Mouse (Mus musculus) intestine, embryonic 16.5 days (tissue): ENCODE measurements around the gene Pes1. TPM values are rescaled to one million over a fixed set of nuclear protein-coding genes. Genes with fewer than 3 reads are reported as not detected.
"Not testable (repeated sequence)": the region's sequence is repeated elsewhere in the genome, so short reads cannot be mapped to it uniquely, and the experiment has no call there.

ENCODE experiments used
- ATAC-seq: fragments of 200-750 bp; cut with Nextera tagmentation; 2 replicates; pipeline ENCODE4 v1.8.0; 2017; ENCODE audit warnings: moderate TSS enrichment, moderate library complexity
- H3K27ac ChIP-seq: fragments of 300-500 bp; sonication (generic); 2 replicates; pipeline ENCODE4 v1.5.1; 2014; ENCODE audit warnings: mild to moderate bottlenecking, low read length
- H3K27me3 ChIP-seq: fragments of 300-500 bp; sonication (generic); replicated peaks from 2 replicates; pipeline ENCODE4 v1.6.1; 2014; ENCODE audit warnings: low read length, control low read depth, mixed read lengths; ENCODE audit not compliant: control insufficient read depth, insufficient read depth
- H3K36me3 ChIP-seq: fragments of 300-500 bp; sonication (generic); 2 replicates; pipeline ENCODE4 v1.6.1; 2014; ENCODE audit warnings: low read length, control low read depth; ENCODE audit not compliant: control insufficient read depth, insufficient read depth
- H3K4me1 ChIP-seq: fragments of 300-500 bp; sonication (generic); 2 replicates; pipeline ENCODE4 v1.6.1; 2014; ENCODE audit warnings: low read length, control low read depth, mixed read lengths; ENCODE audit not compliant: control insufficient read depth, insufficient read depth
- H3K4me2 ChIP-seq: fragments of 300-500 bp; sonication (generic); 2 replicates; pipeline ENCODE4 v1.6.1; 2014; ENCODE audit warnings: low read depth, low read length, control low read depth
- H3K4me3 ChIP-seq: fragments of 300-500 bp; sonication (generic); 2 replicates; pipeline ENCODE4 v1.5.1; 2014; ENCODE audit warnings: mild to moderate bottlenecking, low read length
- H3K9ac ChIP-seq: fragments of 300-500 bp; sonication (generic); 2 replicates; pipeline ENCODE4 v1.6.1; 2014; ENCODE audit warnings: low read depth, low read length
- H3K9me3 ChIP-seq: fragments of 300-500 bp; sonication (generic); 2 replicates; pipeline ENCODE4 v1.6.1; 2016; ENCODE audit warnings: low read length, control low read depth; ENCODE audit not compliant: control insufficient read depth
- WGBS: fragments of 180-500 bp; shearing (Covaris S2); extraction: QIAGEN DNeasy Blood & Tissue Kit; methylation state at CpG from one replicate; pipeline ENCODE4 v1.1.7; 2014; 5-methylcytosine and 5-hydroxymethylcytosine counted together
- polyA plus RNA-seq: library from polyadenylated mRNA; unstranded; fragments of >200 nt; fragmentation: Nextera tagmentation; extraction: Ambion mirVana; gene quantifications from 2 replicates; pipeline ENCODE4 v1.2.1, GENCODE M21; 2015

The Pes1 gene
- polyA plus RNA-seq, 1 experiment from 2014 or later = 79.4 TPM

DNA sequence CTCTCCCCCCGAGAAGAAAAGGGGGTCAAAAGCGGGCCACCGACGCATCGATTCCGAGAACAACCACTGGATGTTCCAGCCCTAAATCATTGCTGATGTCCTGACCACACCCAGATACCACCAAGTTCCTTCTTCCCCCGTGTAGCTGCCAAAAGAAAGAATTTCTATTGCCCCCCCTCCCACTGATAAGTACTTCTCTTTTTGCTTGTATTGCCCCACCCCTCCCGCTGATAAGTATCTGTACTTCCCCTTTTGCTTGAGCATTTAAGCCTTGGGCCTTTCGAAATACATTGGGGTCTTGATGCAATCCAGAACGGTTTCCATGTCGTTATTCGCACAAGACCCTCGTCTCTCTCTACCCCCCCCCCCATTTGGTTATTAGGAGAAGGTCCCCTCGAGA lies 52.0 kb downstream of the Pes1 start:
- not testable (repeated sequence) for ATAC-seq, H3K4me1 ChIP-seq, H3K4me2 ChIP-seq, H3K27me3 ChIP-seq, H3K36me3 ChIP-seq, H3K4me3 ChIP-seq, H3K27ac ChIP-seq, H3K9me3 ChIP-seq, H3K9ac ChIP-seq
- 89% methylated on average over 14 of the region's 14 CpGs for WGBS

DNA sequence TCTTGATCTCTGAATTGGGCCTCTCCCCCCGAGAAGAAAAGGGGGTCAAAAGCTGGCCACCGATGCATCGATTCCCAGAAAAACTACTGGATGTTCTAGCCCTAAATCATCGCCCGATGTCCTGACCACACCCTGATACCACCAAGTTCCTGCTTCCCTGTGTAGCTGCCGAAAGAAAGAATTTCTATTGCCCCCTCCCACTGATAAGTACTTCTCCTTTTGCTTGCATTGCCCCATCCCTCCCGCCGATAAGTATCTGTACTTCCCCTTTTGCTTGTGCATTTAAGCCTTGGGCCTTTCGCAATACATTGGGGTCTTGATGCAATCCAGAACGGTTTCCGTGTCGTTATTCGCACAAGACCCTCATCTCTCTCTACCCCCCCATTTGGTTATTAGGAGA lies 58.3 kb downstream of the Pes1 start:
- not testable (repeated sequence) for ATAC-seq, H3K4me2 ChIP-seq, H3K9ac ChIP-seq, H3K27me3 ChIP-seq, H3K36me3 ChIP-seq, H3K27ac ChIP-seq, H3K4me3 ChIP-seq, H3K9me3 ChIP-seq, H3K4me1 ChIP-seq
- 84% methylated on average over 13 of the region's 13 CpGs for WGBS

DNA sequence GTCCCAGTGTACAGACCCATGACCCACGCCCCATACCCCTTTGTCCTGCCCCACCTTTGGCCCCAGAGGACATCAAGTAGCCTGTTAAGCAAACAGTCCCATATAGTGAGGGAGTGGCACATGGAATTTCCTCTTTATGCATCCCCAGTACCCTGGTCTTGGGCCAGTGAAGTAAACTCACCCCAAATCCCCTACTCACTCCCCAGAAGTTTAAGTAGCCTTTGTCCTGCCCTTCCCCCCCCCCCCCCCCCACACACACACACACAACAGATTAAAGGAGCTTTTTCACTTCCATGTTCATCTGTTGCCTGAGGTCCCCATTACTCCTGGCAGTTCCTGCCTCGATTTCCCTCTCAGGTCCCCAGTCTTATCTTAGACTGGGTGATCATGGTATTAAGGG lies 59.5 kb downstream of the Pes1 start:
- 66% methylated on average over 2 of the region's 2 CpGs for WGBS
- no peaks in the 10 kb centered on the region for H3K9me3 ChIP-seq
- no peak overlapping the region for H3K4me3 ChIP-seq
- no peak overlapping the region for H3K9ac ChIP-seq
- no peak for ATAC-seq
- no peaks in the 10 kb centered on the region for H3K36me3 ChIP-seq
- no peaks in the 10 kb centered on the region for H3K27me3 ChIP-seq
- no peak overlapping the region for H3K27ac ChIP-seq
- H3K4me2 ChIP-seq = no peak overlapping the region
- no peaks in the 10 kb centered on the region for H3K4me1 ChIP-seq

DNA sequence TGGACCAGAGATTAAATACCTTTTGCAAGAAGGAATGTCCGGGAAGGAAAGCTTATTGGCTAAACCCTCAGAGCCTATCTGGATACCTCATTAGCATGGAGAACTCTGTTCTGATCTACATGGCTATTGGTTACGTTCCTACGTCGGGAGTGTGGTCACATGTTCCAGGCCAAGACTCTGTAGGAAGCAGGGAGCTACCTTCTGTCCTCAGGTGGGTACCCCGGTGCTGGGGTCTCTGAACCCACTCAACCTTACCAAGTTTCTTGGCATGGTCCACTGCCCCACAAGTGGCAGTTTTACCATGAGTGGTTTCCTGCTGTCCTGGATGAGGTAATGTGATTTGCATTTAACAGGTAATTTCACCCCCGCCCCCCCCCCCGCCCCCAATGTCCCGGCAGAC lies 63.3 kb downstream of the Pes1 start:
- Histone ChIP-seq H3K4me3 (no peak overlapping the region), H3K4me1 (no peaks in the 10 kb centered on the region), H3K9me3 (no peaks in the 10 kb centered on the region), H3K36me3 (no peaks in the 10 kb centered on the region), H3K4me2 (no peak overlapping the region), H3K27me3 (no peaks in the 10 kb centered on the region), H3K9ac (no peak overlapping the region), H3K27ac (no peak overlapping the region)
- WGBS = 75% methylated on average over 8 of the region's 8 CpGs
- ATAC-seq = no peak

DNA sequence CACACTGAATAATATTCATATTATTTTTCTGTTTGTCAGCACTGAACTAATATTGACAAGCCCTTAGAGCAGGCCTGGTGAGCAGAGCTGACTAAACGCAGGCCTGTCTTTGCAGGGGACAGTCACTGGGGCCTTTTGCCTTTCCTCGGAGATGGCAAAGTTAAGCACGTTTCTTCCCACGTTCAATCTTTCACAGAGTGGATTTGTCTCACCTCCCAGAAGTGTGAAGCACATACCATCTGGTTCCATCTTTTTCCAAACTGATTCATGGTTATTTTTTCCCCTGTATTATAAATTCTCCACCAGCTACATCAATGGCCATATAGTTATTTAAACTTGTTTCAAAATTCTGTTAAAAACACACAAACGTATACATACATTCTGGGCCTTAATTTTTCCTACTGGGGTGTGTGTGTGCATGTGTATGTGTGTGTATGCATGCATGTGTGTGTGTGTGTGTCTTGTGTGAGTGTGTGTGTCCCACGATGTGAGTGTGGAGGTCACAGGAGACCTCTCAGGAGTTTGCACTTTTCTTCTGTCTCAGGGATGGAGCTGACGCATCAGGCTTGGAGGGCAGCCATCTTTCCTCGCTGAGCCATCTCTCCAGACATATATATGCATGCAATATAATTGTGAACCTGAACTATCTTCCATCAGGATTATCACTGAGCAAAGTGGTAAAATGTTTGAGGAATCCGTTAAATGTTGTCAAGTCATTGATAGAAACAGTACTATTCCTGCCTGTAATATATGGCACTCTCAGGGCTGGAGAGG lies 64.0 kb downstream of the Pes1 start:
- H3K4me3 ChIP-seq = no peak overlapping the region
- no peaks in the 10 kb centered on the region for H3K4me1 ChIP-seq
- no peak for ATAC-seq
- no peak overlapping the region for H3K27ac ChIP-seq
- H3K4me2 ChIP-seq = no peak overlapping the region
- no peaks in the 10 kb centered on the region for H3K9me3 ChIP-seq
- H3K36me3 ChIP-seq = no peaks in the 10 kb centered on the region
- H3K9ac ChIP-seq = no peak overlapping the region
- 64% methylated on average over 9 of the region's 9 CpGs for WGBS
- H3K27me3 ChIP-seq = no peaks in the 10 kb centered on the region

DNA sequence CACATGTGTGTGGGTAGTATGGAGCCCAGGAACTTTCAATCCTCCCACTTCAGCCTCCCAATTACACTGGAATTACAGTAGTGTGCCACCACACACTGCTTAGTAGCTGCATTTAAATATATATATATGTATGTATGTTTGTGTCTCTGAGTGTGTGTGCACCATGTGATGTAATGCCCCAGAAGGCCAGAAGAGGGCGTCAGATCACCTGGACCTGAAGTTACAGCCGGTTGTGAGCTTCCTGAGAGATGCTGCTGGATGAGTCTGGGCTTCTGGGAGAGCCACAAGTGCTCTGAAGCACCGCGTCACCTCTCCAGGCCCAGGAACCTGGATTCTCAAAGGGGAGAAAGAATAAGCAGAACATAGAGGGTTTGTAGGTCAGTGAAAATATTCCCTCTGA lies 65.6 kb downstream of the Pes1 start:
- 72% methylated on average over 4 of the region's 4 CpGs for WGBS
- H3K9me3 ChIP-seq = no peaks in the 10 kb centered on the region
- H3K27me3 ChIP-seq = no peaks in the 10 kb centered on the region
- no peaks in the 10 kb centered on the region for H3K36me3 ChIP-seq
- H3K4me1 ChIP-seq = no peaks in the 10 kb centered on the region
- H3K9ac ChIP-seq = no peak overlapping the region
- no peak overlapping the region for H3K4me3 ChIP-seq
- ATAC-seq = no peak
- no peak overlapping the region for H3K4me2 ChIP-seq
- no peak overlapping the region for H3K27ac ChIP-seq

Other genes starting within 250 kb of the Pes1 start
- 0.28 and 0.45 TPM in 2 replicates for gene Osbp2, start 100.1 kb upstream of the Pes1 start, polyA plus RNA-seq
- 0.37 and 0.39 TPM in 2 replicates for gene 4921536K21Rik, start 68.9 kb upstream of the Pes1 start, polyA plus RNA-seq
- 5.2 and 5.6 TPM in 2 replicates for gene Dusp18, start 68.7 kb upstream of the Pes1 start, polyA plus RNA-seq
- gene Slc35e4, start 49.3 kb upstream of the Pes1 start, polyA plus RNA-seq = 2.9 and 3.1 TPM in 2 replicates
- 95.3 and 122 TPM in 2 replicates for gene Tcn2, start 31.8 kb upstream of the Pes1 start, polyA plus RNA-seq
- gene 4930556J24Rik, start 12.8 kb downstream of the Pes1 start, polyA plus RNA-seq = 0.11 TPM in 1 of 2 replicates, not detected in the other
- gene Gal3st1, start 19.7 kb downstream of the Pes1 start, polyA plus RNA-seq = 20.1 and 33.3 TPM in 2 replicates
- gene Sec14l4, start 67.5 kb downstream of the Pes1 start, polyA plus RNA-seq = 0.47 and 0.56 TPM in 2 replicates
- gene Sec14l3, start 100.9 kb downstream of the Pes1 start, polyA plus RNA-seq = not detected in 2 replicates
- gene Mtfp1, start 131.5 kb downstream of the Pes1 start, polyA plus RNA-seq = 38.1 and 41.6 TPM in 2 replicates
- gene Sec14l2, start 159.4 kb downstream of the Pes1 start, polyA plus RNA-seq = 1.7 and 2.9 TPM in 2 replicates
- gene Rnf215, start 171.2 kb downstream of the Pes1 start, polyA plus RNA-seq = 17.3 and 19.2 TPM in 2 replicates
- gene Ccdc157, start 196.3 kb downstream of the Pes1 start, polyA plus RNA-seq = 3.0 TPM in 2 replicates
- 40.4 and 41.8 TPM in 2 replicates for gene Sf3a1, start 196.4 kb downstream of the Pes1 start, polyA plus RNA-seq
- 34.0 and 37.2 TPM in 2 replicates for gene Tbc1d10a, start 222.8 kb downstream of the Pes1 start, polyA plus RNA-seq